Mouse (Mus musculus): Measurements from ENCODE around the gene Lpin2. TPM values are rescaled to one million over a fixed set of nuclear protein-coding genes. Genes with fewer than 3 reads are reported as not detected.

Lpin2 gene
- polyA plus RNA-seq, 1 experiment from 2014 or later, result 42.3 TPM

DNA sequence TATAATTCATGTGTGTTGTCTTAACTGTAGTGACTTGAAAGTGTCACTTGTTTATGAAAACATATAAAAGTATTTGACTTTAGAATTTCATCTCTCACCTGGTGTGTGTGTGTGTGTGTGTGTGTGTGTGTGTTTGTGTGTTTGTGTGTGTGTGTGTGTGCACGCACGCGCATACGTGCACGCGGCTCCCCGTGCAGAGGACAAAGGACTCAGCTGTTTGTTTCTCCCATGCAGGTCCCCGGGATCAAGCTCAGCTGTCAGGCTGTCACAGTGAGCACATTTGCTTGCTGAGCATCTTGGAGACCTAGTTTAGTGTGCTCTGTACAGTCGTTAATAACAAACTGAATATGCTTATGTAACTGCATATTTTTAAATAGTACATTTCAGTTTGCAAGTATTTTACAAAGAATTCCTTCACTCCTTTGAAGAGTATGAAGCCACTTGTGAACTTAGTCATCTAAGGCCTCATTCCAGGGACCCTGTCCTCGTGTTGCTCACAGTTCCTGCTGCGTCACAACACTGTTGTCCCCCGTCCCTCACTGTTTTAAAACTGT is 51.8 kb downstream of the Lpin2 start:
- H3K27ac ChIP-seq (replicated peaks), result peak overlapping the region; percentile 76
- H3K4me3 ChIP-seq (replicated peaks), result no peak overlapping the region
- no peaks in the 10 kb centered on the region for H3K27me3 ChIP-seq
- 85% methylated on average over 12 of the region's 12 CpGs for WGBS (ENCODE audit: insufficient replicate concordance)
- ATAC-seq (ENCODE audit: insufficient read depth), result no peak
- no peak overlapping the region for H3K9ac ChIP-seq
- H3K9me3 ChIP-seq (replicated peaks), result no peaks in the 10 kb centered on the region
- peaks cover 70% of the 10 kb centered on the region for H3K4me1 ChIP-seq (replicated peaks)
- peaks cover 84% of the 10 kb centered on the region for H3K36me3 ChIP-seq (replicated peaks)
- no peak overlapping the region for H3K4me2 ChIP-seq

DNA sequence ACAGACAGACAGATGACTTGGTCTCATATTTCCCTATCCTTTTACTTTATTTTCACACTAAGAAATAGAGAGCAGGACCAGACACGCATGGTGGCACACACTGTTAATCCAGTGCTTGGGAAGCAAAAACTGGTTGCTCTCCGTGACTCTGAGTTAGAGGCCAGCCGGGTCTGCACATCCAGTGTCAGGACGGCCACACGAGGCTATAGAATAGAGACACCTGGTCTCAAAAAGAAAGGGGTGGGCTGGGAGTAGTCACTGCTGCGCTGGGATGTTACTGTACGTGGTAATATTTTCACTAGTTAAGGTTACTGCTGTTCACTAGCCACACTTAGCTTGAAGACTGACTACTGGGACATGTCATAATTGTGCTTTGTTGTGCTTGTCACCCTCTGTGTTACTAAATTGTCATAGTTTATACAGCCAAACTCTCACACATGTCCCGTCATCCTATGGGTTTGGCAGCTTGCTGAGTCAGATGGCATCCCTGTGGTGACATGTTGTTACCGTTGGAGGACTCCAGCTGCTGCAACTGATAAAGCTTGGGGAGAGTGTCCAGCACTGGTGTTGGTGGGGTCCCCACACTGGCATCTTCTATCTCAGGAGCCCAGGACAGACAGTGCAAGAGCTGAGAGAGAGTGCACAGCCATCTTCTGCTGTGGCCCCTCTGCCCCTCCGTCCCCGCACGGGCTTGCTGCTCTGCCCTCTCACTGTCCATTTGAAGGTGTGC is 53.0 kb downstream of the Lpin2 start:
- ATAC-seq (ENCODE audit: insufficient read depth), result peak; percentile 99
- Histone ChIP-seq H3K36me3 (replicated peaks) (peaks cover 83% of the 10 kb centered on the region), H3K4me1 (replicated peaks) (peaks cover 75% of the 10 kb centered on the region), H3K27ac (replicated peaks) (peak overlapping the region; percentile 97), H3K4me3 (replicated peaks) (0 out of 2 replicates have a peak overlapping the region, but pooled peaks have one; percentile 11), H3K4me2 (peak overlapping the region; percentile 60), H3K9ac (peak overlapping the region; percentile 51), H3K27me3 (no peaks in the 10 kb centered on the region), H3K9me3 (replicated peaks) (no peaks in the 10 kb centered on the region)
- WGBS (ENCODE audit: insufficient replicate concordance), result 25% methylated on average over 12 of the region's 12 CpGs

DNA sequence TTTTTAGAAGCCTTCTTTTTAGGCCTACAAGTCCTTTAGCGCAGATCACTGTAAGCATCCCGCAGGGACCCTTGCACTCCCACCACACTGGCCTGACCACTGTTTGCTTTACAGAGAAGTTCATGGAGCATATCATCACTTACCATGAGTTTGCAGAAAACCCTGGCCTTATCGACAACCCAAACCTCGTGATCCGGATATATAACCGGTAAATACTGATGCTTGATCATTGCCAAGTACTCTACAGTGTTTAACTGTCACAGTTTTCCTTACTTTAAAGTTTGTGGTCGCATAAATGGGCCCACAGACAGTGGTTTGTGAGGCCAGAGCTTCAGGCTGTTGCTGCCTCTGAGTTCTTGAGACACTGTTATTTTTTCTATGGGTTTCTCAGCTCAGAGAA is 56.1 kb downstream of the Lpin2 start:
- no peaks in the 10 kb centered on the region for H3K27me3 ChIP-seq
- H3K9me3 ChIP-seq (replicated peaks), result no peaks in the 10 kb centered on the region
- H3K27ac ChIP-seq (replicated peaks), result peak overlapping the region; percentile 97
- 29% methylated on average over 7 of the region's 7 CpGs for WGBS (ENCODE audit: insufficient replicate concordance)
- peak overlapping the region; percentile 33 for H3K4me2 ChIP-seq
- peaks cover 60% of the 10 kb centered on the region for H3K4me1 ChIP-seq (replicated peaks)
- peak; percentile 27 for ATAC-seq (ENCODE audit: insufficient read depth)
- H3K36me3 ChIP-seq (replicated peaks), result peaks cover 85% of the 10 kb centered on the region
- no peak overlapping the region for H3K4me3 ChIP-seq (replicated peaks)
- H3K9ac ChIP-seq, result peak overlapping the region; percentile 22; the same call in 1 of the 2 replicates

DNA sequence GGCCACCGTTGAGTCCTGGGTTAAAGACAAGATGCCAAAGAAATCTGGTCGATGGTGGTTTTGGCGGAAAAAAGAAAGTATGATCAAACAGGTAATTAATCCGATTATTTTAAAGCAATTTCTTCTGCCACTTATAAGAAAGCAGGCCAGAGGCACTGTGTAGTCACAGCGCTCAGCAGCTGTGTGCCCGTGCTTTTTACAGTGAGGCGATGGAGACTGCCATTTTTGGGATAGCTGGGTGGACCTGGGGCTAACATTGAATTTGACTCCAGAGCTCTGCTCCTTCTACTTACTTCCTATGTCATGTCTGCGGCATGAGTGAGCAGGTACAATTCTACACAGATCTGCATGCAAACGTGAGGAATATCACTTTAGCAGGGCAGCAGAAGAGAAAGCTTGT is 58.5 kb downstream of the Lpin2 start:
- no peak overlapping the region for H3K9ac ChIP-seq
- 89% methylated on average over 9 of the region's 9 CpGs for WGBS (ENCODE audit: insufficient replicate concordance)
- no peak overlapping the region for H3K4me2 ChIP-seq
- no peaks in the 10 kb centered on the region for H3K9me3 ChIP-seq (replicated peaks)
- ATAC-seq (ENCODE audit: insufficient read depth), result no peak
- H3K4me1 ChIP-seq (replicated peaks), result peaks cover 41% of the 10 kb centered on the region
- peaks cover 91% of the 10 kb centered on the region for H3K36me3 ChIP-seq (replicated peaks)
- no peaks in the 10 kb centered on the region for H3K27me3 ChIP-seq
- H3K4me3 ChIP-seq (replicated peaks), result no peak overlapping the region
- peak overlapping the region; percentile 97 for H3K27ac ChIP-seq (replicated peaks)

DNA sequence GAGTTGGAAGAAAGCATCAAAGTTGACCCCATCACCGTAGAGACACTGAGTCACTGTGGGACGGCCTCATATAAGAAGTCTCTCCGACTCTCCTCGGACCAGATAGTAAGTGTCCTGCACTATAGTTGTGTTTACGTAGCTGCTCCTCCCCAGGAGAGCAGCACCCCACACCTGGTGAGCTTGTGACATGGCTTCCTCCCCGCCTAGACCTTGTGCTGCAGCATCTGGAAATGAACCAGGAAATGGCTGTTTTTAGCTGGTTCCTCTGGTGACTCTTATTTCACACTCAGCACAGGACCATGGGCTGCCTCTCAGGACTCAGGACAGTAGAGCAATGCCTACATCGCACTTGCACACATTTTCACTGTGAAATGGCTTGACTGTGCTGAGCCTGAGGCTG is 60.3 kb downstream of the Lpin2 start:
- no peak for ATAC-seq (ENCODE audit: insufficient read depth)
- no peaks in the 10 kb centered on the region for H3K9me3 ChIP-seq (replicated peaks)
- H3K27ac ChIP-seq (replicated peaks), result no peak overlapping the region
- 90% methylated on average over 7 of the region's 7 CpGs for WGBS (ENCODE audit: insufficient replicate concordance)
- peaks cover 98% of the 10 kb centered on the region for H3K36me3 ChIP-seq (replicated peaks)
- H3K27me3 ChIP-seq, result no peaks in the 10 kb centered on the region
- no peak overlapping the region for H3K4me2 ChIP-seq
- H3K9ac ChIP-seq, result no peak overlapping the region
- peaks cover 22% of the 10 kb centered on the region for H3K4me1 ChIP-seq (replicated peaks)
- H3K4me3 ChIP-seq (replicated peaks), result no peak overlapping the region

DNA sequence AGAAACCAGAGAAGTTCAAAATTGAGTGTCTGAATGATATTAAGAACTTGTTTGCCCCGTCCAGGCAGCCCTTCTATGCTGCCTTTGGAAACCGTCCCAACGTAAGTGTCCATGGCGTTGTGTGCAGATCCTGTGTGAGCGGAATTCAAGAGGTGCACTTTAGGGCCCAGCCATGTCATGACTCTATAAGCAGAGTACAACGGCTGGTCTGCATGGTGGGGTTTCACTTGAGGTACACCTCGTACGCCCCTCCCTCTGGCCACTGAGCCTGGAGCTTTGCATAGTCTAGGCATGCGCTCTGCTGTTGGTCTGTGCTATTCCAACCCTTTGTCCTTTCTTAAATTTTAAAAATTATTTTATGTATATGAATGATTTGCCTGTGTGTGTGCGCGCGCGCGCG is 62.8 kb downstream of the Lpin2 start:
- H3K4me1 ChIP-seq (replicated peaks), result peaks cover 5% of the 10 kb centered on the region
- H3K4me2 ChIP-seq, result no peak overlapping the region
- no peak overlapping the region for H3K27ac ChIP-seq (replicated peaks)
- 96% methylated on average over 15 of the region's 15 CpGs for WGBS (ENCODE audit: insufficient replicate concordance)
- no peaks in the 10 kb centered on the region for H3K27me3 ChIP-seq
- H3K36me3 ChIP-seq (replicated peaks), result peaks cover 100% of the 10 kb centered on the region
- no peaks in the 10 kb centered on the region for H3K9me3 ChIP-seq (replicated peaks)
- H3K9ac ChIP-seq, result no peak overlapping the region
- H3K4me3 ChIP-seq (replicated peaks), result no peak overlapping the region
- ATAC-seq (ENCODE audit: insufficient read depth), result no peak

DNA sequence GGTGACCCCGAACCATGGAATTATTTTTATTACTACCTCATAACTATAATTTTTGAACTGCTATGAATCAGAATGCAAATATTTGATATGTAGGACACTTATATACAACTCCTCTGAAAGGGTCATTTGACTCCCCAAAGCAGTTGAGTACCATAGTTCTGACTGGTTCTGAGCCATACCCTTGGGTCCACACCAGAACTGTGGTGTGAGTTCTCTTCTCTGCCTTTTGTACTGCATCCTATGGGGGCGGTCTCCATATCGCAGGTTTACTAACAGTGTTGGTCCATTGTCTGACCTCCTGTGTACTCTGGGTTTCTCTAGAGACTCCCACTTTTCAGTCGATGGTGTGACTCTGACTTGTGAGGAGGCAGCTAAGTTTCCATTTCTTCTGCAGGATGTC is 63.7 kb downstream of the Lpin2 start:
- Histone ChIP-seq H3K27ac (replicated peaks) (no peak overlapping the region), H3K9me3 (replicated peaks) (no peaks in the 10 kb centered on the region), H3K27me3 (no peaks in the 10 kb centered on the region), H3K4me2 (no peak overlapping the region), H3K36me3 (replicated peaks) (peaks cover 99% of the 10 kb centered on the region), H3K4me1 (replicated peaks) (peaks cover 14% of the 10 kb centered on the region), H3K9ac (no peak overlapping the region), H3K4me3 (replicated peaks) (no peak overlapping the region)
- ATAC-seq (ENCODE audit: insufficient read depth), result no peak
- WGBS (ENCODE audit: insufficient replicate concordance), result 86% methylated on average over 4 of the region's 4 CpGs

DNA sequence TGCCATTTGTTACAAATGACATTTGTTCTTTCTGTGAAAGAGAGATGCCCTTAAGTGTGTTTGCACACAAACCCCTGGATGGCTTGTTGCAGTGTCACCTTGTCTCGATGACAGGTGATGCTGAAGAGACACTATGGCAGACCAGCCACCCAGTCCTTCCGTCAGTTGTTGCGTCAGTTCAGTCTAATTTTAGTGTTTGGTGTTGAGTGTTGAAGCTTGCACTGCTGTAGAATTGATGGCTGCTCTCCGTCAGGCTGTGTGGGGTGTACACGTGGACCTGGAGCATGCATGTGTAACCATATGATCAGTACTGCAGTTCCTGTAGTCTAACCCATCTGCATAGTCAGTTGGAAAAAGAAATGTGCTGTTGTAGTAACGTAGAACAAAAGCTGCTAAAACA is 66.6 kb downstream of the Lpin2 start:
- H3K27me3 ChIP-seq, result no peaks in the 10 kb centered on the region
- no peaks in the 10 kb centered on the region for H3K9me3 ChIP-seq (replicated peaks)
- no peak for ATAC-seq (ENCODE audit: insufficient read depth)
- H3K4me1 ChIP-seq (replicated peaks), result peaks cover 25% of the 10 kb centered on the region
- H3K36me3 ChIP-seq (replicated peaks), result peaks cover 98% of the 10 kb centered on the region
- H3K4me3 ChIP-seq (replicated peaks), result no peak overlapping the region
- H3K4me2 ChIP-seq, result no peak overlapping the region
- WGBS (ENCODE audit: insufficient replicate concordance), result 82% methylated on average over 6 of the region's 6 CpGs
- H3K9ac ChIP-seq, result no peak overlapping the region
- H3K27ac ChIP-seq (replicated peaks), result no peak overlapping the region

DNA sequence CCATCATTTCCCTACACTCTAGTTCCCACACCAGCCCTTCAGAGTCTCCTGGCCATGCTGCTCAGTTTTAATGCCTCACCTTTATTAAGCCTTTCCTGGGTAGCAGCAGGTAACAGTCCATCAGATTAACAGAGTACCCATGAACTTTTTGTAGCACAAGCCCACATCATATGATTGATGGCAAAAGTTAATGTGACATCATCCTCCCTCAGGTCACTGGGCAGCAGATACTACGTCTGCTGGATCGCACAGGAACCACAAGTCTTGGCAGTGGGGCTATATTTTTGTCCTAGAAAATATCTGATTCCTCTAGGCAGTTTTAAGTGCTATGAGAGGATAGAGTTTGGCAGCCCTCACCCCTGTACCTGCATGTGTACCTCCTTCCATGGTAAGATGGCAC is 67.7 kb downstream of the Lpin2 start:
- WGBS (ENCODE audit: insufficient replicate concordance), result 81% methylated on average over 2 of the region's 2 CpGs
- H3K36me3 ChIP-seq (replicated peaks), result peaks cover 97% of the 10 kb centered on the region
- peak overlapping the region; percentile 60 for H3K27ac ChIP-seq (replicated peaks)
- ATAC-seq (ENCODE audit: insufficient read depth), result no peak
- no peaks in the 10 kb centered on the region for H3K27me3 ChIP-seq
- H3K9ac ChIP-seq, result no peak overlapping the region
- H3K4me2 ChIP-seq, result no peak overlapping the region
- H3K4me3 ChIP-seq (replicated peaks), result no peak overlapping the region
- H3K4me1 ChIP-seq (replicated peaks), result peaks cover 36% of the 10 kb centered on the region
- H3K9me3 ChIP-seq (replicated peaks), result no peaks in the 10 kb centered on the region

DNA sequence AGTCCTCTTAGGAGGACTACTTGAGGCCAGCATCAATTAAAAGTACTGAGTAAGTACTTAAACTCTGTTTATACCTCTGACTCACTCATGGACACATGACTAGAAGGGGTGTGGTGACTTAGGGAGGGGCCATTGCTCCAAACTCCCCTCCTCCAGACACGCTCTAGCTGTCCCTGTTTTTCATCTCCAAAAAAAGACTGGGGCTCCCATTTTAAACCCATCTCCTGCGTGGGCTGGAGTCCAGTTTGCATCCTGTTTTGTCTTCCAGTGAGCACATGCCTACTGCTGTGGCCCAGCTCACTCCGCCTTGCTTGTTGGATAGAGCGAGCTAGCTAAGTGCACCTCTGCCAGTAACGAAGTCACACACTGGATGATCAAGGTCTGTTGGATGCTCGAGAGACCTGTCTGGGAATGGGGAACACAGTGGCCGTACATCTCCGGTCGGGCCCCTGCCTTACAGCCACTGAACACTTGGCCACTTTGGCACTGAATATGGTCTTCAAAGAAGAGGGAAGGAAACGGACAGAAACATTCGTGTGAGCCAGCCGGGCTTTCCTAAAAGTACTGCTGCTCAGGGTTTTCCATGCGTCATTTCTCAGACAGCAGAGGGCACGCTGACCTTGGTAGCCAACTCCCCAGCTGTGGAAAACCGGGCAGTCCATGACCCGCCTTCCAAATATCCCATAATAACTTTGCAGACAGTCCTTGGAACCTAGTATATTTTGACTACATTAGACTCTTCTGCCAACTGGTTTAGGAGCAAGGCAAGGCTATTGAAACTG is 68.7 kb downstream of the Lpin2 start:
- no peaks in the 10 kb centered on the region for H3K9me3 ChIP-seq (replicated peaks)
- no peak overlapping the region for H3K4me2 ChIP-seq
- 80% methylated on average over 16 of the region's 16 CpGs for WGBS (ENCODE audit: insufficient replicate concordance)
- H3K4me3 ChIP-seq (replicated peaks), result no peak overlapping the region
- peak; percentile 46 for ATAC-seq (ENCODE audit: insufficient read depth)
- H3K4me1 ChIP-seq (replicated peaks), result peaks cover 44% of the 10 kb centered on the region
- H3K27ac ChIP-seq (replicated peaks), result peak overlapping the region; percentile 60
- H3K36me3 ChIP-seq (replicated peaks), result peaks cover 94% of the 10 kb centered on the region
- no peaks in the 10 kb centered on the region for H3K27me3 ChIP-seq
- H3K9ac ChIP-seq, result no peak overlapping the region

DNA sequence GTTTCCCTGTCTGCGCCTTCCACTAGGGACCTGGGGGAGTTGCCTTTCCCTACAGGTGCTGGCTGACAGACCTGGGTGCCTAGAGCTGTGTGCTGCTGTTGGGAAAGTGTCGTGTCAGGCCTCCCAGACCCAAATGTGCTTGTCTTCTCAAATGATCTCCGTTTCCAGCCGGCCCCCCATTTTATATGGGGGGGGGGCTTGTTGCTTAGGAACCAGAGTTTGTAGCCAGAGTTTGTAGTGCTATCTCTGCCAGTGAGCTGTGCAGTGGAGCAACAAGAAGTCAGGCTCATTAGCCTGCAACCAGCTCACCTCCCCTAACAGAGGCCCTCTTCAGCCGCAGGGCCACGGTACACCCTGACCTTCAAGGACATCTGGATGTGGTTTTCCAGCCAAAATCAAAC is 69.2 kb downstream of the Lpin2 start:
- no peak overlapping the region for H3K4me2 ChIP-seq
- no peaks in the 10 kb centered on the region for H3K27me3 ChIP-seq
- H3K9me3 ChIP-seq (replicated peaks), result no peaks in the 10 kb centered on the region
- H3K4me1 ChIP-seq (replicated peaks), result peaks cover 50% of the 10 kb centered on the region
- 63% methylated on average over 6 of the region's 6 CpGs for WGBS (ENCODE audit: insufficient replicate concordance)
- H3K27ac ChIP-seq (replicated peaks), result peak overlapping the region; percentile 60
- H3K4me3 ChIP-seq (replicated peaks), result no peak overlapping the region
- peaks cover 94% of the 10 kb centered on the region for H3K36me3 ChIP-seq (replicated peaks)
- no peak for ATAC-seq (ENCODE audit: insufficient read depth)
- no peak overlapping the region for H3K9ac ChIP-seq

Data from liver, embryonic 15.5 days (tissue).